Mouse (Mus musculus) megakaryocyte, embryonic 14.5 days (primary cell): Measurements from ENCODE around the gene Clip3. TPM values are rescaled to one million over a fixed set of nuclear protein-coding genes. Genes with fewer than 3 reads are reported as not detected.
A peak's percentile ranks its signal among the peaks of the same experiment; 100 is the strongest.

ENCODE experiments used
- H3K27me3 ChIP-seq: replicated peaks from 2 replicates; pipeline ENCODE3; 2012; ENCODE audit warnings: inconsistent platforms
- H3K36me3 ChIP-seq: replicated peaks from 2 replicates; pipeline ENCODE3; 2012; ENCODE audit warnings: low read length, inconsistent platforms, mixed read lengths
- H3K4me1 ChIP-seq: 2 replicates; pipeline ENCODE4 v1.6.1; 2012; ENCODE audit warnings: inconsistent platforms
- H3K4me3 ChIP-seq: replicated peaks from 2 replicates; pipeline ENCODE3; 2012; ENCODE audit warnings: moderate library complexity, mild to moderate bottlenecking, inconsistent platforms
- H3K9me3 ChIP-seq: 2 replicates; pipeline ENCODE4 v1.6.1; 2012; ENCODE audit warnings: inconsistent platforms
- FLI1 ChIP-seq: IDR thresholded peaks from 2 replicates; pipeline ENCODE4 v1.6.1; 2012; ENCODE audit warnings: low read length, inconsistent platforms, mixed read lengths
- GATA1 ChIP-seq: IDR thresholded peaks from 3 replicates; pipeline ENCODE4 v1.6.1; 2012; ENCODE audit warnings: mixed read lengths, low read length, inconsistent platforms, borderline replicate concordance
- polyA plus RNA-seq: library from polyadenylated mRNA; stranded (reverse); fragments of >175 nt; gene quantifications from 2 replicates; pipeline ENCODE4 v1.2.3, GENCODE M21; 2012; ENCODE audit warnings: low replicate concordance; ENCODE audit not compliant: insufficient read depth

Gene Clip3
- polyA plus RNA-seq, 1 experiment, result 0.34 TPM

DNA sequence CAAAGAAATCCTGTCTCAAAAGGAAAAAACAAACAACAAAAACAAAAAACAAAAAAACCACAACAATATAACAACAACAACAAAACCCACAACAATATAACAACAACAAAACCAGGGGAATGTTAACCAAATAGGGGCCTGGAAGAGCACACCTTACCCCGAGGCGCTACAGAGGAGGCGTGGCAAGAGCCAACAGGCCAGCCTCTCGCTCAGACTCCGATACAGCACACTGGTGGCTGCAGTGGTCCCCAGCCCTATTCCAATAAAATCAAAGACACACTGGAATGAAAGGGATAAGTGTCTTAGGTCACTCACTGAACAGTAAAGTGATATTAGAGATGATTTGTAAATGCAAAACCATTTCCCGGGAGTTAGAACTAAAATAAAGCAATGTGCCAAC lies 12.0 kb upstream of the Clip3 start:
- Histone ChIP-seq H3K4me1 (peaks cover 29% of the 10 kb centered on the region), H3K36me3 (peaks cover 15% of the 10 kb centered on the region), H3K27me3 (no peaks in the 10 kb centered on the region), H3K4me3 (peak overlapping the region; percentile 98), H3K9me3 (no peaks in the 10 kb centered on the region)
- no peak for TF ChIP-seq GATA1
- no peak for TF ChIP-seq FLI1

DNA sequence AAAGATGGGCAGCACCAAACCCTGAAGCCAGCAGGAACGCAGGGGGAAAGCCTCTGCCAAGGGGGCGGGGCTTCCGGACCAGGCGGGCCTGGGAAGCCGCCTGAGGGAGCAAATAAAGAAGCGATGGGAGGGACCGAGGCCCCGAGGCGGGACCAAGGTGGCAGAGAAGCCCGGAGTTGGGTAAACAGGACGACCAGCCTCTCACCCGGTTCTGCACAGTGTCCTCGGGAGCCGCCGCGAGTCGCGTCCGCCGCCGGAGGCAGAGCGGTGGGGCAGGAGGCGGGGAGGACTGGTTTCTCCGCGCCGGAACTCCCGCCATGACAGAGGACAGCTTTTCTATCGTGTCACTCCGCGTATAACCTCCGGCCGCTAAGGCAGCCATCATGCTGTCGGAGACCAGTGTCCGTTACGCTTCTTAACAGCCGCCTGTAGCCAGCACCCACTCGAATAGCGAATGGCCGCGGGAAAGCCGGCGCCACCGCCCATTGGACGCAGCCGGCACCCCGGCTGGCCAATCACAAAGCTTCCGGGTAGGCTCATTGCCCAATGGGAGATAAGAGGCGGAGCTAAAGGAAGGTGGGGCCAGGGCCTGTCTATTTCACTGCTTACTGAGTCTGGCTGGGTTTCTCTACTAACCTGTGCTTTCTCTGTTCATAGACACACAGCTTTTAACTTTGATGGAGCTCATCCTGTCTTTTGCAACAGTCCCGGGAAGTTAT lies 11.4 kb upstream of the Clip3 start, which contains the start of the genes Thap8 and Wdr62:
Gene Thap8, plus strand, starts transcription at position 144 of the 719 bp plus-strand sequence.
Gene Wdr62, minus strand, starts transcription at position 469 of the 719 bp plus-strand sequence.
- no peaks in the 10 kb centered on the region for H3K9me3 ChIP-seq
- peak within 1 kb of the TSS; percentile 98 for H3K4me3 ChIP-seq
- no peaks in the 10 kb centered on the region for H3K27me3 ChIP-seq
- H3K36me3 ChIP-seq, result peaks cover 10% of the 10 kb centered on the region
- TF ChIP-seq FLI1, result peak; percentile 38; the same call in 1 of the 2 replicates
- TF ChIP-seq GATA1, result no peak
- peaks cover 24% of the 10 kb centered on the region for H3K4me1 ChIP-seq

DNA sequence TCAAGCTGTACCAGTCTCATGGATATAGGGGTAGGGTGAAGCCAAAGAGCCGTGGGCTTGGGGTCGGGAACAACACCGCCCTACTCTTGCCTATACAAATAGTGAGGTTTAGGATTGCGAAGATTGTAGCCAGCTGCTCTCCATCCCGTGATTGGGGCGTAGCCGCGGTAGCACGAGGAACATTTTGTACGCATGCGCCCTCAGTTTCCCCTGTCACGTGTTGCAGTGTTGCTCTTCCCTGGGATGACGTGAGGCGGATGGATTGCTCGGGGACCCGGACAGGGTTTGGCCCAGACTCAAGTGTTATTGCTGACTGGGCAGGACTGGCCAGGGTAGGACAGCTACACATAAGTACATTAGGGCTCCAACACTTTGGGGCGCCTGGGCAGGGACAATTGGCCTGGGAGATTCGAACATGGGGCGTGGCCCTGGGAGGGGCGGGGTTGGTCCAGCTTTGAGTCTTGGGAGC lies 10.8 kb upstream of the Clip3 start:
- TF ChIP-seq GATA1 (no peak), FLI1 (no peak)
- peaks cover 25% of the 10 kb centered on the region for H3K4me1 ChIP-seq
- peak overlapping the region; percentile 98 for H3K4me3 ChIP-seq
- peaks cover 8% of the 10 kb centered on the region for H3K36me3 ChIP-seq
- no peaks in the 10 kb centered on the region for H3K9me3 ChIP-seq
- no peaks in the 10 kb centered on the region for H3K27me3 ChIP-seq

DNA sequence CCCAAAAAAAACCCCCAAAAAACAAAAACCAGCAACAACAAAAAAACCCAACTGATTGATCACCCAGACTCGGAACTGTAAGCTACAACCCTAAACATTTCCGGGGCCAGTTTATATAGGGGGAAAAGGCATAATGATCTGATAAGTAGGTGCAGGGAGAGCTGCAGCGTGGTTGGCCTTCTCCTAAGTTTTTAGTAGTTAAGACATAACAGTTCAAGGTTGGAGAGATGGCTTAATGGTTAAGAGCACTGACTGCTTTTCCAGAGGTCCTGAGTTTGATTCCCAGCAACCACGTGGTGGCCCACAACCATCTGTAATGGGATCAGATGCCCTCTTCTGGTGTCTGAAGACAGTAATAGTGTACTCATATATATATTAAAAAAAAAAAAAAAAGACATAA lies 10.0 kb upstream of the Clip3 start:
- Histone ChIP-seq H3K4me3 (no peak overlapping the region), H3K9me3 (no peaks in the 10 kb centered on the region), H3K27me3 (no peaks in the 10 kb centered on the region), H3K4me1 (peaks cover 27% of the 10 kb centered on the region), H3K36me3 (peaks cover 8% of the 10 kb centered on the region)
- TF ChIP-seq GATA1 (no peak), FLI1 (no peak)

DNA sequence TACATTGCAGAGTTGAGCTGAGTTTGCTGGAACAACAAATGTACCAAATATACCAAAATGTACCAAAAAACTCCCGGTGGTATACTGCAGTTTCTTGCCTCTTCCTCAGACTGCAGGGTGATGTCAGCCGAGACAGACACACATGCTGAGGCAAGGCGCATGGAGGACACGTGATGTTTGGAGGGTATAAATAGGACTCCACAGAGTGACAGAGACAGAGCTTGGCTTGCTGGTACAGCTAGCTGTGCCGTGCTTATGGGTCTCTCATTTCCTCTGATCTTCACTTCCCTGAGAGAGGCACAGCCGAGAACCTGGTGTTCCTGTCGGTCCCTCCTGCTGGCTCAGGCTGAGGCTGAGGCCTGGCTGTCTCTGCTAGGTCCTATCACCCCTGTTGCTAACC lies 8.8 kb upstream of the Clip3 start:
- no peaks in the 10 kb centered on the region for H3K36me3 ChIP-seq
- H3K4me1 ChIP-seq, result peaks cover 27% of the 10 kb centered on the region
- H3K9me3 ChIP-seq, result no peaks in the 10 kb centered on the region
- H3K4me3 ChIP-seq, result no peak overlapping the region
- TF ChIP-seq GATA1, result no peak
- TF ChIP-seq FLI1, result no peak
- peaks cover 3% of the 10 kb centered on the region for H3K27me3 ChIP-seq

DNA sequence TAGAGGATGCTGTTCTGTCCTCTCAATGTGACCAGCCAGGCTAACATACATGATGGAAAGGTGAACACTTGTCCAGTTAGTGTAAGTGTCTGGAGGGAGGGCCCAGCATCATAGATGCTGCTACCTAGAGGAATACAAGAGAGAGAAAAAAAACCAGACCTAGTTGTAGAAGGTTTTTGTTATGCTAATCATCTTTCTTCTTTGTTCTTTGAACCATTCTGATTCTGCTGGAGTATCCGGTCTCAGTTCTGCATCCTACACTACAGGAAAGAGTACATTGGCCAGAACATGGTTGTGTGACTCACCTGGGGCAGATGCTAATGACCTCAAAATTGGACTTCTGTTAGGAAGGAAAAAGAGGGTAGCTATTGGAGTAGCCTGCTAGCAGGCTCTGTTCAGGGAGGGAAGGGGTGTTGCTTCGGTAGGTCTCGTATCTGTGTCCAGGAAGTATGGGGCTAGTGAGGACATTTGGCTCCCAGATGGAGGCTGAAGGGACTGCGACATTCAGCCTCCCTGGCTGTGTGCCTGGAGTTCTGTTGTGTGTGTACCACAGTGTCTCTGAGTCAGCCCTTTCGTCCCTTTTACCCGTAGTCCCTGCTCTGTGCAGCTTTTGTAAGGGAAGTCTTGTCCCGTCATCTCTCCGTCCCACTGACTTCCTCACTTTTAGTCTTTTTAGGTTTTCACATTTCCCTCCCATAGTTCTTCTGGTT lies 4.7 kb upstream of the Clip3 start:
- no peaks in the 10 kb centered on the region for H3K36me3 ChIP-seq
- H3K9me3 ChIP-seq, result no peaks in the 10 kb centered on the region
- H3K4me1 ChIP-seq, result peaks cover 12% of the 10 kb centered on the region
- no peak overlapping the region for H3K4me3 ChIP-seq
- no peak for TF ChIP-seq GATA1
- TF ChIP-seq FLI1, result no peak
- peaks cover 39% of the 10 kb centered on the region for H3K27me3 ChIP-seq

DNA sequence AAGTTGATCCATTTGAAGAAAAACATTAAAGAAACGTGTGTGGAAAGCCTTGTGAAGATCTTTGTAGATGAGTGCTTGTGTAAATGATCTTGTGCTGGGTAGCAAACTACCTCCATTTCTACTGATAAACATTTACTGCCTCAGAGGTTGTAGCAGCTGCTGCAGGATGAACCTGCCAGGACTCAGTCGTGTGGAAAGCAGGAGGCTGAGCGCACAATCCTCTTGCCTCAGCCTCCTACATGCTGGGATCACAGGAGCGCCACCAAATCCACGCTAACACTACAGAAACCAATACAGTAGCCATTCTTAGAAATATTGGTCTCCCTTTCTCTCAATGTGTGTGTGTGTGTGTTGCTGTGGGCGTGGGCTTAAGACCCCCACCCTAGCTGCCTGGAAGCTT lies 3.5 kb upstream of the Clip3 start:
- Histone ChIP-seq H3K9me3 (no peaks in the 10 kb centered on the region), H3K36me3 (no peaks in the 10 kb centered on the region), H3K27me3 (peaks cover 48% of the 10 kb centered on the region), H3K4me3 (no peak overlapping the region), H3K4me1 (peaks cover 12% of the 10 kb centered on the region)
- TF ChIP-seq FLI1 (no peak), GATA1 (no peak)

DNA sequence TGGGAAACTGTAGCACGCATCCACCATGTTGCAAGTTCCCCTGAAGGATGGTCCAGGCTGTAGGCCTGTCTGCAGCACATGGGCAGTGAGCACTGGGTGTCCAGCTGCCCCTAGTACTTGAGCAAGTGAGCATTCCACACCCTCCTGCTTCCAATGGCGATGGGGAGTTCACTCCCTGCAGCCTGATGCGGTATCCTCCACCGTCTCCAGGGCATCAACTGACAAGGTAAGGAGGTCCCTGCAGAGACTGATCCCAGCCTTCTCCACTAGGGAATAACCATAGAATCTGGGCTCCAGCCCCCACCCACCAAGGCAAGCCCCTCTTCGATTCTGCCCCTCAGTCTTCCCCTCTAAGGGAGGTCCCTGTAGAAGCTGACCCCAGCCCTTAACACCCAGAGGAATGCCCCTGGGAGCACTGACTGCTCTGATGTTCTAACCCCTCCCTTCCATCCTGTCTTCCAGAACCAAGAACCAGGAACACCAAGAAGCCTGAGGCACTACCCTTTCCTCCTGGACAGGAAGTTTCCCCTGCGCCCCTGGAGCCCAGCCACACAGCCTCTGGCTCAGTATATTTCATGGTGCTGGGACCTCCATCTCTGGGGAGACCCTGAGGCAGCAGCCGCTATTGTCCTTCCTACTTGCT lies 2.3 kb upstream of the Clip3 start:
- Histone ChIP-seq H3K4me1 (peaks cover 12% of the 10 kb centered on the region), H3K9me3 (no peaks in the 10 kb centered on the region), H3K4me3 (peak overlapping the region; percentile 59), H3K36me3 (no peaks in the 10 kb centered on the region), H3K27me3 (peaks cover 48% of the 10 kb centered on the region)
- no peak for TF ChIP-seq GATA1
- TF ChIP-seq FLI1, result no peak

DNA sequence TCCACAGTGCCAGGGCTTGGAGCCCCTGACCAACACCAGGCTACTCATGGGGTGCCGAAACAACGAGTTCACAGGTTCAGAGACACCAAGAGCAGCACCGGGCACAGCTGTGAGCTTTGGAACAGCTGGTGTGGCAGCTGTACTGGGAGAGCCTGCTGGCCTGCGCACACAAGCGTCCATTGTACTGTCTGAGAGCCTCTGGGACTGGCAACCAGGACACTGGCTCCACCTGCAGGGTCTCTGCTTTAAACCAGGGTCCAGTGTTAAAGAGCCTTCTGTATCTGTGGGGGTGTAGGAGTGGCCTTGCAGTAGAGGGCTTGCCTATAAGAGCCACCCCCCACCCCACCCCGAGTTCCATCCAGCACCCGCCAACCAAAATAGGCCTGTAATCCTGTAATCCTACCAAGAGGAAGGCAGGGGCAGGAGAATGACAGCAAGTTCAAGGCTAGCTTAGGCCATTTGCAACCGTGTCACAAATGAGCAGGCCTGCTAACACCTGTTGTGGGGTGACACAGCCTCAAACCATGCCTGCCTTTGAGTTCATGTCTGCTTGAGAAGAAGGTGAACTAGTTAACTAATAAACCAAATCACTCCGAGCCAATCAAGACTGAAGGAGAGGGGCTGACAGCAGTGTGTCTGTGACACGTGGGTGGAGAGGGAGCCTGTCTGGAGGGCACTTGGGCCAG lies 1.7 kb upstream of the Clip3 start:
- H3K4me3 ChIP-seq, result no peak overlapping the region
- H3K27me3 ChIP-seq, result peaks cover 50% of the 10 kb centered on the region
- H3K9me3 ChIP-seq, result no peaks in the 10 kb centered on the region
- no peak for TF ChIP-seq GATA1
- H3K4me1 ChIP-seq, result peaks cover 12% of the 10 kb centered on the region
- H3K36me3 ChIP-seq, result no peaks in the 10 kb centered on the region
